Mouse (Mus musculus): ENCODE measurements around the gene Ppp1r14c. TPM values are rescaled to one million over a fixed set of nuclear protein-coding genes. Genes with fewer than 3 reads are reported as not detected.
"Not testable (repeated sequence)": the region's sequence is repeated elsewhere in the genome, so short reads cannot be mapped to it uniquely, and the experiment has no call there.

The Ppp1r14c gene
- total RNA-seq, 1 experiment from 2014 or later: 28.9 TPM

GRCm38 (mm10) chr10:3468590-3468989, 102.7 kb downstream of the Ppp1r14c start:
- no peak for DNase-seq

DNA sequence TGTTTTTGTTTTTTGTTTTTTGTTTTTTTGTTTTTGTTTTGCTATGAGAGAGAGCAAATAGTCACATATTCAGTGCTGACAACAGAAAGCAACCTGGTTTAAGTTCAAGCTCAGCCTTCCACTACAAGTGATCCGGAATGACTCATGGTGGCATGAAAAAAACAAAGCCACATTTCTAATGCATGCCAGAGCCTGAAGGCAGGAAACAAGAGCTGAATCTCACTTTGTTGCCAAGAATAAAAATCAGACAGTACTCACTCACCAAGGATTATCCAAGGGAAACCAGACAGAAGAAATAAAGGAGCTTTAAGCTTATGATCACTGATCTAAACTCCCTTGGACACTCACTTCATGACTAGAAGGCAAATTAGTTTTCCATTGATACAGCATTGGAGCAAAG, 110.8 kb downstream of the Ppp1r14c start:
- no peak for DNase-seq

- no peak for DNase-seq
Observed at GRCm38 (mm10) chr10:3479772-3480171, 113.9 kb downstream of the Ppp1r14c start.

GRCm38 (mm10) chr10:3490052-3490451, 124.2 kb downstream of the Ppp1r14c start:
- DNase-seq: no peak

- DNase-seq: no peak
Observed at GRCm38 (mm10) chr10:3496791-3497190, 130.9 kb downstream of the Ppp1r14c start.

GRCm38 (mm10) chr10:3500846-3501245, 135.0 kb downstream of the Ppp1r14c start:
- not testable (repeated sequence) for DNase-seq

GRCm38 (mm10) chr10:3507484-3508221, 141.8 kb downstream of the Ppp1r14c start:
- peak; percentile 90 for DNase-seq

DNA sequence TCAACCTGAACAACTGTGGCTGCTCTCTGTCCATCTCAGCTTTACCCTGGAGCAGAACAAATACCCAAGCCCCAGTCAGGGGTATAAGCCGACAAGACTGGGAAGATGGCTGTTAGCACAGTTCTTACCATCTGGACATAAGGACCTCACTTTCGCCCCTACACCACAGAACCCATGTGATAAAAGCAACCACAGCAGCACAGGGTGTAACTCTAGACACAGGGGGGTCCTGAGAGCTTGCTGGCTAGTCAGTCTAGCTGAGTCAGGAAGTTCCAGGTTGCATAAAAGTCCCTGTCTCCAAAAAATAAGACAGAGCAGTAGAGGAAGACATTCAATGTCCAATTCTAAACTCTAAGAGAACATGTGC, 142.3 kb downstream of the Ppp1r14c start:
- no peak for DNase-seq

GRCm38 (mm10) chr10:3508746-3509145, 142.9 kb downstream of the Ppp1r14c start:
- no peak for DNase-seq

GRCm38 (mm10) chr10:3509663-3510277, 143.9 kb downstream of the Ppp1r14c start:
- no peak for DNase-seq

DNA sequence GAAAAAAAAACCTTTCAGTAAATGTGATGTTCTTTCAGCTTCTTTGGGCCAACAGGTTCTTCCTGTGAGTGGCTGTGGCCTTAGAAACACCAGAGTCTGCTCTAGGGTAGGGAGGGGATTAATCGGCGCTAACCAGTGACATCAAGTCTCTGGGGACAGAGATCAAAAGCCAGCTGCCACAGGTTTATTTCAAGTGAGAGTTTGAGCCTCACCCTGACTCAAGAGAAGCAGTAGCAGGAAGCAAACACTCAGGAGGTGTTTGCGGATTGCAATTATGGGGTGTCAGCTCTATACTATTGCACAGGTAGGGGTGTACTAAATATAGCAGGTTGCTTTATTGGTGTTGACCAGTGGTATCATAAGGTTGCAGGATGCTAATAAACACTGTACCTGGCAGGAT, 144.6 kb downstream of the Ppp1r14c start:
- no peak for DNase-seq

- no peak for DNase-seq
Observed at GRCm38 (mm10) chr10:3511401-3511800, 145.5 kb downstream of the Ppp1r14c start.

- DNase-seq: no peak
Observed at GRCm38 (mm10) chr10:3512620-3513305, 146.9 kb downstream of the Ppp1r14c start.

DNA sequence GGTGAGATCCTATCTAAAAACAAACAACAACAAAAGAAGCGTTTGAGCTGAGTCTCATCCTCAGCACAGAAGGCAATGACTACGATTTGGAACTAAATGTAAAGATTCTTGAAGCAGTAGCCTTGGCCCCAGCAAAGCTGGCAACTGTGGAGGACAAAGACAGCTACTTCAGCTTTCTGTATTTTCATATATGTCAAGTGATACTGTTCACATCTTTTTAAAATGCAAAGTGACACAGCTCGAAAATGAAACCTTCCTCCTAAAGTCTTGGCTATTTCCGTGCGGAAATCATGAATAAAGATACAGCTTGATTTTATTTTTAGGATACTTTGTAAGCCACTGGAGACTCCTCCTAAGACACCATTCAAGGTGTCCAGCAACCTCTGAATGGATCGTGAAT, 148.1 kb downstream of the Ppp1r14c start:
- no peak for DNase-seq

Small RNA genes lying within 50 kb of the gene (microRNA-seq; reads per million reads assigned to microRNA genes)
- 0 reads per million in 2 experiments for gene Gm24482

Other genes with a start within 250 kb of the Ppp1r14c start
- gene H60c, start 98.3 kb upstream of the Ppp1r14c start, total RNA-seq (2021): not detected in 2 replicates
- 0.39 and 0.57 TPM in 2 replicates for gene Iyd, start 174.2 kb downstream of the Ppp1r14c start, total RNA-seq (2021)

All from adrenal gland, postnatal 25 days (tissue).